Mouse (Mus musculus) C2C12 (cell line): ENCODE data around the gene Nudcd3. TPM values are rescaled to one million over a fixed set of nuclear protein-coding genes. Genes with fewer than 3 reads are reported as not detected.

Experiments
- H3K27me3 ChIP-seq: one replicate; pipeline ENCODE4 v1.6.1; 2011; ENCODE audit not compliant: control insufficient read depth, insufficient read depth, insufficient read length
- H3K36me3 ChIP-seq: one replicate; pipeline ENCODE4 v1.6.1; 2011; ENCODE audit not compliant: control insufficient read depth, insufficient read depth
- H3K4me3 ChIP-seq: one replicate; pipeline ENCODE4 v1.5.1; 2011; ENCODE audit warnings: mild to moderate bottlenecking, control low read depth; ENCODE audit not compliant: poor library complexity, insufficient read depth, severe bottlenecking
- H3K79me2 ChIP-seq: one replicate; pipeline ENCODE4 v1.6.1; 2011; ENCODE audit not compliant: control insufficient read depth, insufficient read depth
- H3K79me3 ChIP-seq: one replicate; pipeline ENCODE4 v1.6.1; 2011; ENCODE audit warnings: low read depth, control low read depth
- H3ac ChIP-seq: one replicate; pipeline ENCODE3; 2011; ENCODE audit warnings: low read depth; ENCODE audit not compliant: control insufficient read depth, insufficient read length
- CEBPB ChIP-seq: IDR thresholded peaks from one replicate; pipeline ENCODE4 v1.6.1; 2011; ENCODE audit warnings: low read depth, mild to moderate bottlenecking, control low read depth, moderate library complexity
- CTCF ChIP-seq: IDR thresholded peaks from one replicate; pipeline ENCODE4 v1.5.1; 2011; ENCODE audit not compliant: control insufficient read depth, insufficient read depth, insufficient read length
- FOSL1 ChIP-seq: IDR thresholded peaks from one replicate; pipeline ENCODE4 v1.8.0; 2011; ENCODE audit warnings: mild to moderate bottlenecking, low read length; ENCODE audit not compliant: poor library complexity, insufficient read depth, severe bottlenecking
- MAX ChIP-seq: IDR thresholded peaks from one replicate; pipeline ENCODE4 v1.6.1; 2011; ENCODE audit warnings: mild to moderate bottlenecking, control low read depth
- MYOD1 ChIP-seq: IDR thresholded peaks from one replicate; pipeline ENCODE4 v1.6.1; 2011; ENCODE audit warnings: low read depth; ENCODE audit not compliant: control insufficient read depth, insufficient read length
- MYOG ChIP-seq: IDR thresholded peaks from one replicate; pipeline ENCODE4 v1.6.1; 2011; ENCODE audit not compliant: control insufficient read depth, insufficient read length; ENCODE audit errors: extremely low read depth
- USF1 ChIP-seq: IDR thresholded peaks from one replicate; pipeline ENCODE4 v1.6.1; 2011; ENCODE audit warnings: low read depth, mild to moderate bottlenecking, control low read depth, moderate library complexity
- polyA plus RNA-seq: library from polyadenylated mRNA; unstranded; fragments of >200 nt; fragmentation: generic; extraction: Trizol; gene quantifications from one replicate; pipeline ENCODE4 v1.2.1, GENCODE M21; 2012; ENCODE audit warnings: missing spikeins

The Nudcd3 gene
- polyA plus RNA-seq, 1 experiment: 56.1 TPM

DNA sequence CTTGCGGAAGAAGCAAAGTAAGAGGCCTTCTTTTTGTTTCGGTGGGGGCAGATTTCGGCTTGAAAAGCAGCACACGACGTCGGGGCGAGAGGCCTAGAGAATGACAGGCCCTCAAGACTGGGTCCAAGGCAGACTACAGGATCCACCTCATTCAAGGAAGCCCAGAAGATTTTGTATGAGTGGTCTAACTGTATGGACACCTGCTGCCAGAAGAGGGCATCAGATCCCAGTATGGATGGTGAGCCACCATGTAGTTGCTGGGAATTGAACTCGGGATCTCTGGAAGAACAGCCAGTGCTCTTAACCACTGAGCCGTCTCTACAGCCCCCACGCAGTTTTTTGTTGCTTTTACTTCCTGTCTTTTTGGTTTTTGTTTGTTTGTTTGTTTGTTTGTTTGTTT lies 22.0 kb upstream of the Nudcd3 start:
- Histone ChIP-seq H3K79me3 (no peaks in the 10 kb centered on the region), H3K27me3 (peaks cover 49% of the 10 kb centered on the region), H3K4me3 (no peak overlapping the region), H3ac (no peak overlapping the region), H3K36me3 (no peaks in the 10 kb centered on the region), H3K79me2 (no peaks in the 10 kb centered on the region)
- TF ChIP-seq MYOG: no peak
- no peak for TF ChIP-seq MYOD1
- no peak for TF ChIP-seq USF1
- no peak for TF ChIP-seq CTCF
- TF ChIP-seq CEBPB: no peak

DNA sequence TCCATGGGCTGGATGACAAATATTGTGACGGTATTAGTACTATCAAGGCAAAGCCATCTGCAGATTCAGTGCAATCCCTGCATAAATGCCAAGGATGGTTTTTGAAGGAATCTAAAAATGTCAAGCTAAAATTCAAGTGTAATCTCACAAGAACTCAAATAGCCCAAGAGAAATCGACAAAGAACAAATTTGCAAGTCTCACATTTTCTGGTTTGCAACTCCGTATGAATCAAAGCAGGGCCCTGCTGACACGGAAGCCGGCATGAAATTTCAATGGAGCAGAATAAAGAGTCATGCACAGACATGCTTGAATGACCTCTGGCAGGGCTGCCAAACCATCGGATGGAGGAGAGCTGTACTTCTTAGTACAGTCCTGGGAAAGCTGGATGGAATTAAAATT lies 19.8 kb upstream of the Nudcd3 start:
- Histone ChIP-seq H3K79me2 (no peaks in the 10 kb centered on the region), H3ac (no peak overlapping the region), H3K36me3 (no peaks in the 10 kb centered on the region), H3K79me3 (no peaks in the 10 kb centered on the region), H3K4me3 (no peak overlapping the region), H3K27me3 (peaks cover 43% of the 10 kb centered on the region)
- TF ChIP-seq CEBPB (no peak), MYOG (no peak), USF1 (no peak), FOSL1 (no peak), MYOD1 (no peak), CTCF (no peak), MAX (no peak)

DNA sequence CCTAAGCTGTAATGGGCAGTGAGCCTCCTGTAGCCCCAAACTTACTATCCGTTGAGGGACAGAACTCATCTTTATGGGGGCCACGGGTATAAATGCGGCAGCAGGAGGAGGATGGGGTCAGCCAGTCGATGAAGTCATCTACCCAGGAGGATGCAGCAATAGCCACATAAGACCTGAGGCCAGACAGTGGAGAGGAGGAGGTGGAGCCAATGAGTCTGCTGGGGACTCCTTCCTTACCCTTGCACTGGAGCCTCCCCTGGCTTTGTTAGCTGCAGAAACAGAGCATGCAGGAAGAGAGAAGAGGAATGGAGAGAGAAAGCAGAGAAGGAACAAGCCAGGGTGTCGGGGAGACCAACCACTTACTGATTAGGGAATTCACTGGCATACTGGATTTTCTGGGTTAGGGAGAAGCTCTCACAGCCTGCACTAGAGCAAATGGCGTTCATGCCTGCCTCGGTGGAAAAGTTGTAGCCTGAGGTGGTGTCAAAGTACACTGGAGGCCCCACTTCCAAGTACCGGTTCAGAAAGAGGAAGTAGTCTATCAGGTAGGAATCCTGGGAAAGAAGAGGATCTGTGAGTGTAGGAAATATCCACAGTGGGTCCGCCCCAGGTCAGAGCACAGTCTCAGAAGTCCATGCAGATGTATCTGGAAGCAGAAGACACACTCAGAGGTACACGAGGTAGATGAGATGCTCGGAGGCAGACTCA lies 18.1 kb upstream of the Nudcd3 start:
- Histone ChIP-seq H3K79me3 (no peaks in the 10 kb centered on the region), H3K4me3 (no peak overlapping the region), H3K27me3 (peaks cover 47% of the 10 kb centered on the region), H3ac (no peak overlapping the region), H3K36me3 (no peaks in the 10 kb centered on the region), H3K79me2 (no peaks in the 10 kb centered on the region)
- no peak for TF ChIP-seq FOSL1
- TF ChIP-seq USF1: no peak
- no peak for TF ChIP-seq MYOG
- no peak for TF ChIP-seq MYOD1

DNA sequence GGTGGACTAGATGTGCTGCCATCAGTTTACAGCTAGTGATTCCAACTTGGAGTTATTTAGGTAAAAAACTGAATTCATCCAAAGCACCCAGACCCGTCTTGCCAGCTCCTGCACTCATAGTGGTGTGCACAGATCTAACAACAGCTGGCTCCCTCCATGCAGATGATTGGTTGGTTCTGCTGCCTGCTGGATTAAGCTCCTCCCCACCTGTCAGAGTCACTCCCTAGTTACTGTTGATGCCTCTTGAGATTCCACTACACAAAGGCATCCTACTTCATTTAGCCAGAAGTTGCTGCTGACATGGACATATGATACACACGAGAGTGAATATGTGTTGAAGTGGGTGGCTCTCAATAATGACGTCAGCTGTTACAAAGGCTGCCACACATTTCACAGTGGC lies 16.6 kb upstream of the Nudcd3 start:
- no peak for TF ChIP-seq FOSL1
- TF ChIP-seq MAX: no peak
- TF ChIP-seq CTCF: no peak
- TF ChIP-seq CEBPB: no peak
- TF ChIP-seq USF1: no peak
- TF ChIP-seq MYOD1: no peak
- no peak for TF ChIP-seq MYOG
- no peaks in the 10 kb centered on the region for H3K79me3 ChIP-seq
- no peak overlapping the region for H3K4me3 ChIP-seq
- no peak overlapping the region for H3ac ChIP-seq
- H3K36me3 ChIP-seq: no peaks in the 10 kb centered on the region
- H3K27me3 ChIP-seq: peaks cover 44% of the 10 kb centered on the region
- no peaks in the 10 kb centered on the region for H3K79me2 ChIP-seq

DNA sequence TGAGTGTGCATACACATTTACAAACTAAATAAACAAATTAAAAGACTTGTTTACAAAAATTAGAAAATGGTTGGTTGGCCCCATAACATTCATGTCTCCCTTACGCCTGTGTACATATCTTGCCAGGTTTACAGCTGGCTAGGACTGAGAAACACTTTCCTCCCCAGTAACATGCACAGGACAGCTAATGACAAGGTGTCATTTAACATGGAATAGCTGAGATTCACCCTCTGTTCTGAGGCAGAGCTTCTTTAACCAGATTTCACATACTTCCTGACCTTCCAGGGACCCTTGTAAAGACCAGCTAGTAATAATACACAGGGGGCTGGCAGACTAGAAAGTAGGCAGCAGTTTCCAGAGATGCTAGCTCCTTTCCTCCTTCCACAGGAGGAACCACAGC lies 7.9 kb upstream of the Nudcd3 start:
- H3K36me3 ChIP-seq: no peaks in the 10 kb centered on the region
- TF ChIP-seq MYOG (no peak), USF1 (no peak), CEBPB (no peak), FOSL1 (no peak), MAX (no peak), CTCF (no peak), MYOD1 (no peak)
- H3K79me3 ChIP-seq: no peaks in the 10 kb centered on the region
- H3ac ChIP-seq: no peak overlapping the region
- peaks cover 15% of the 10 kb centered on the region for H3K27me3 ChIP-seq
- H3K79me2 ChIP-seq: no peaks in the 10 kb centered on the region
- no peak overlapping the region for H3K4me3 ChIP-seq

DNA sequence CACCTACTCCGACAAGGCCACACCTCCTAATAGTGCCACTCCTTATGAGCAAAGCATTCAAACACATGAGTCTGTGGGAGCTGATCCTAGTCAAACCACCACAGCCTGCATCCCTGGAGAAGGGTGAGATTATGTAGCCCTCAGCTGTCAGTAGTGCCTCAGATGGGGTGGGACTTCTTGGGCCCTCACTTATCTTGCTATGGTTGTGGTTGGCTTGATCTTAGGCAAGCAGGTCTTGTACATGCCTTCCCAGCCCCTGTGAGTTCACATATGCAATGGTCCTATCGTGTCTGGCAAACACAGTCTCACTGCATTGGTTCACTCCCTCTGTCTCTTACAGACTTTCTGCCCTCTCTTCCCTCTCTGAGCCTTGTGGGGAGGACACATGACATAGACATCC lies 6.9 kb upstream of the Nudcd3 start:
- no peaks in the 10 kb centered on the region for H3K36me3 ChIP-seq
- no peak for TF ChIP-seq CEBPB
- no peak for TF ChIP-seq USF1
- no peak for TF ChIP-seq MYOG
- no peak for TF ChIP-seq FOSL1
- no peak for TF ChIP-seq MYOD1
- no peak for TF ChIP-seq CTCF
- no peak for TF ChIP-seq MAX
- H3K79me3 ChIP-seq: no peaks in the 10 kb centered on the region
- H3K79me2 ChIP-seq: no peaks in the 10 kb centered on the region
- H3K27me3 ChIP-seq: peaks cover 13% of the 10 kb centered on the region
- no peak overlapping the region for H3K4me3 ChIP-seq
- H3ac ChIP-seq: no peak overlapping the region
